Mouse (Mus musculus): ENCODE measurements around the gene Plpp1. TPM values are rescaled to one million over a fixed set of nuclear protein-coding genes. Genes with fewer than 3 reads are reported as not detected.

Plpp1 gene
- polyA plus RNA-seq, 1 experiment from 2014 or later, result 25.0 TPM

DNA sequence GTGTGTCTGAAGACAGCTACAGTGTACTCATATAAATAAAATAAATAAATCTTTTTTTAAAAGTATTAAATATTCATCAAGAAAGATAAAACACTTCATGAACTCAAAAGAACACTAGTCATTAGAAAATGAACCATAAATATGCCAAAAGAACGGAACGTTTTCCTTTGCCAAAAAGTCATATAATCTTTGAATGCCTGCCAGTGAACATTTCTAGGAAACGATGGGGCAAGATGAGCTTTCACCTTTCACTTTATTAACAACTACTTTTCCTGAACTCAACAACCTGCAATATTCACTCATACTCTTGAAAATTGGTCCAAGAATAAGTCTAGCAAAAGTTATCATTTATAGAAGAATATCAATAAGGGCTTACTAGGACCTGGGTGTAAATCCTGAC lies 101.6 kb downstream of the Plpp1 start:
- Histone ChIP-seq H3K27me3 (ENCODE audit: control insufficient read depth, insufficient read depth, low read length) (no peaks in the 10 kb centered on the region), H3K4me1 (ENCODE audit: control insufficient read depth, insufficient read depth, low read length) (no peaks in the 10 kb centered on the region), H3K27ac (replicated peaks; ENCODE audit: low read depth, low read length) (no peak overlapping the region), H3K4me3 (ENCODE audit: low read depth, low read length) (no peak overlapping the region), H3K4me2 (ENCODE audit: low read depth, low read length) (no peak overlapping the region), H3K9me3 (replicated peaks; ENCODE audit: control insufficient read depth, low read length) (no peaks in the 10 kb centered on the region), H3K9ac (replicated peaks; ENCODE audit: low read length) (no peak overlapping the region), H3K36me3 (replicated peaks; ENCODE audit: control insufficient read depth, insufficient read depth, low read depth, low read length) (no peaks in the 10 kb centered on the region; the same call in 1 of the 2 replicates)
- no peak for ATAC-seq (replicated peaks; ENCODE audit: insufficient number of reproducible peaks, low FRiP score, low TSS enrichment, low read depth)
- WGBS, result 95% methylated on average over 3 of the region's 3 CpGs
- DNase-seq (ENCODE audit: low spot score), result no peak

DNA sequence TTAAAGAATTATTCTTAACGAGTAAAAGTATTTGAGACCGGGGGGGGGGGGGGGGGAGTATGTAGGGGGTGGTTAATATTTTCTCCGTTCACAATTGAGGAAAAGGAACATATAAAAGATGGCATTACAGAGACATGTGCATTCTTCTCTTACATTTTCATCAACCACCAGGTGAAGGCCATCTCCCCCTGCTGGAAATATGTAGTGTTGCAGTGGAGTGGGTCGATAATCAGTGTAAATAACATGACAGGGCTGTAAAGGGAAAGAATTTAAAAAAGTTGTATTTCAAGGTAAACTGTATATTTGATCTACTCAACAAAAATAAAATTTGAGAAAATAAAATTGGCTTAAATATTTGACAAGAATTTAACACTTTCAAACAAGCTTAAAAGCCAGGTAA lies 109.1 kb downstream of the Plpp1 start:
- Histone ChIP-seq H3K4me3 (ENCODE audit: low read depth, low read length) (no peak overlapping the region), H3K9me3 (replicated peaks; ENCODE audit: control insufficient read depth, low read length) (no peaks in the 10 kb centered on the region), H3K36me3 (replicated peaks; ENCODE audit: control insufficient read depth, insufficient read depth, low read depth, low read length) (peaks cover 2% of the 10 kb centered on the region; the same call in 1 of the 2 replicates), H3K27ac (replicated peaks; ENCODE audit: low read depth, low read length) (no peak overlapping the region), H3K9ac (replicated peaks; ENCODE audit: low read length) (no peak overlapping the region), H3K4me2 (ENCODE audit: low read depth, low read length) (no peak overlapping the region), H3K27me3 (ENCODE audit: control insufficient read depth, insufficient read depth, low read length) (no peaks in the 10 kb centered on the region), H3K4me1 (ENCODE audit: control insufficient read depth, insufficient read depth, low read length) (no peaks in the 10 kb centered on the region)
- 74% methylated on average over 4 of the region's 4 CpGs for WGBS
- ATAC-seq (replicated peaks; ENCODE audit: insufficient number of reproducible peaks, low FRiP score, low TSS enrichment, low read depth), result no peak
- peak; percentile 73 for DNase-seq (ENCODE audit: low spot score)

DNA sequence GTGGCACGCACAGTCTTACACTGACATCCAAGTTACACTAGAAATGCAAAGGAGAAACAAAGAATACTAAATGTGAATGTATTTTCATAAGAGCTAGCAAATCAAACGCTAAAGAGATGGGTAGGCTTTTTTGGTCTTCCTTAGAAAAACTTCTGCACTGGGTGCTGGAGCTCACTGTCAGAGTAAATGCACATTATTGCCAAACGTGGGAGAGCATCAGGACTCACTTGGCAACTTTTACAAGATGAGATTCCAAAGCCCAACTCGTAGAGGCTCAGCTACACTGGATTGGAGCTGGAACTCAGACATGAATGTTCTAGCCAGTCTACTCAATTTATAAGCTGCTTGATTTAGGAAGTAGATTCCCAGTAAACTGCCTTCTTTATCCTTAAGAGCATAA lies 109.8 kb downstream of the Plpp1 start:
- ATAC-seq (replicated peaks; ENCODE audit: insufficient number of reproducible peaks, low FRiP score, low TSS enrichment, low read depth) (no peak), DNase-seq (ENCODE audit: low spot score) (no peak)
- Histone ChIP-seq H3K27ac (replicated peaks; ENCODE audit: low read depth, low read length) (no peak overlapping the region), H3K36me3 (replicated peaks; ENCODE audit: control insufficient read depth, insufficient read depth, low read depth, low read length) (peaks cover 2% of the 10 kb centered on the region; the same call in 1 of the 2 replicates), H3K9ac (replicated peaks; ENCODE audit: low read length) (no peak overlapping the region), H3K4me2 (ENCODE audit: low read depth, low read length) (no peak overlapping the region), H3K4me1 (ENCODE audit: control insufficient read depth, insufficient read depth, low read length) (no peaks in the 10 kb centered on the region), H3K4me3 (ENCODE audit: low read depth, low read length) (no peak overlapping the region), H3K9me3 (replicated peaks; ENCODE audit: control insufficient read depth, low read length) (no peaks in the 10 kb centered on the region), H3K27me3 (ENCODE audit: control insufficient read depth, insufficient read depth, low read length) (no peaks in the 10 kb centered on the region)
- WGBS, result 90% methylated on average over 4 of the region's 4 CpGs

Other genes starting within 250 kb of the Plpp1 start
- not detected in 2 replicates for gene Il31ra, start 206.4 kb upstream of the Plpp1 start, polyA plus RNA-seq (2014; fragmentation: Nextera tagmentation; extraction: Ambion mirVana)
- gene Ddx4, start 148.3 kb upstream of the Plpp1 start, polyA plus RNA-seq (2014; fragmentation: Nextera tagmentation; extraction: Ambion mirVana), result 0.81 and 1.1 TPM in 2 replicates
- gene Slc38a9, start 140.0 kb upstream of the Plpp1 start, polyA plus RNA-seq (2014; fragmentation: Nextera tagmentation; extraction: Ambion mirVana), result 10.8 and 12.2 TPM in 2 replicates
- 106 and 121 TPM in 2 replicates for gene Mtrex, start 126.6 kb downstream of the Plpp1 start, polyA plus RNA-seq (2014; fragmentation: Nextera tagmentation; extraction: Ambion mirVana)
- gene Dhx29, start 126.7 kb downstream of the Plpp1 start, polyA plus RNA-seq (2014; fragmentation: Nextera tagmentation; extraction: Ambion mirVana), result 35.5 TPM in 2 replicates
- 0.17 and 0.66 TPM in 2 replicates for gene Ccno, start 187.0 kb downstream of the Plpp1 start, polyA plus RNA-seq (2014; fragmentation: Nextera tagmentation; extraction: Ambion mirVana)
- not detected in 2 replicates for gene Mcidas, start 193.1 kb downstream of the Plpp1 start, polyA plus RNA-seq (2014; fragmentation: Nextera tagmentation; extraction: Ambion mirVana)
- gene Cdc20b, start 234.3 kb downstream of the Plpp1 start, polyA plus RNA-seq (2014; fragmentation: Nextera tagmentation; extraction: Ambion mirVana), result 0.14 TPM in 1 of 2 replicates, not detected in the other
- gene Gpx8, start 245.6 kb downstream of the Plpp1 start, polyA plus RNA-seq (2014; fragmentation: Nextera tagmentation; extraction: Ambion mirVana), result 142 and 155 TPM in 2 replicates

Measured in embryonic facial prominence, embryonic 11.5 days (tissue).